Mouse (Mus musculus): ENCODE data around the gene Cep70.

Cep70 gene

DNA sequence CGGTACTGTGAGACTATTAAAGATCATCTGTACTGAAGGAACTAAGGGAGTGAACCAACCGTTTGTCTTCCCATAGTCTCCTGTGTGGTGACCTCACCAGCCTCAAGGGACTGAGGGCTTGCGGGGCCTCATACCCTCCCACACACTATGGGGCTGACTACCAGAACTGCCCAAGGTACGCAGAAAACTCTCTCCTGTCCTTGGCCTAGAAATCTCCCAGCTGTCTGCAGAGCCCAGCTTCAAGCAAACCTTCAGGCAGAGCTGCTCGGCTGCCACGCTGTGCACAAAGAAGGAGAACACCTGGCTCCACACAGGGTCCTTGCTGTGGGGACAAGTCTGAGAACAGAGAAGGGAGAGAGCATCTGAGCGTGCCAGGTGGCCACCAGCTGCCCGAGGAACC is 76.8 kb downstream of the Cep70 start:
- no peak for DNase-seq

DNA sequence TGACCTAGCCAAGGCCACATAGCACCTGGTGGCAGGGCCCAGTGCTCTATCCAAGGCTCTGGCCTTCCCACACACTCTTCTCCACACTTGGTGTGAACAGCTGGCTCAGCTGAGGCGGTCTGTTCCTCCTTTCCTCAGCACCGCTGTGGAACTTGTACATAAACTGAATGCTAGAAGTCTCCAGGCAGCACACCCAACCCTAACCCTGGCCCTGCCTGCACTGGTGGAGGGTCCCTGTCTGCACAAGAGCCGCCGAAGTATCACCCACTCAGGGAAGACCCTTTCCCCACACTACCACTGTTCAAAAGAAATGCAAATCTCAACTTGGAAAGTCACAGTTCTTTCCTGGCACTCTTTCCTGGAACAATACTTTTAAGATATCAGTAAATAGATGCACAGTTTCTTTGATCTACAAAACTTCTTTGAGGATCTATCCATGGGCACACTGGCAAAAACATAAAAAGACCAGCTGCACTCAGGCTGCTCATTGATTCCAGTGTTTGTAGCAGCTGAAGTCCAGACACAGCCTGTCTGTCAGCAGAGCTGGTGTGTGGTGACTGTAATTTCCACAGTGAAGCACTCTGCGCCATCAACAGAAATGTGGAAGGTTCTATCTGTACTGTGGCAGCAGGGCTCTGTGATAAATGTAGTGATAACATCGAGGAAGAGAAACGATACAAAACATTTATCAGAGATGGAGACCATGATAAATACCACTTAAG is 82.2 kb downstream of the Cep70 start:
- no peak for DNase-seq

DNA sequence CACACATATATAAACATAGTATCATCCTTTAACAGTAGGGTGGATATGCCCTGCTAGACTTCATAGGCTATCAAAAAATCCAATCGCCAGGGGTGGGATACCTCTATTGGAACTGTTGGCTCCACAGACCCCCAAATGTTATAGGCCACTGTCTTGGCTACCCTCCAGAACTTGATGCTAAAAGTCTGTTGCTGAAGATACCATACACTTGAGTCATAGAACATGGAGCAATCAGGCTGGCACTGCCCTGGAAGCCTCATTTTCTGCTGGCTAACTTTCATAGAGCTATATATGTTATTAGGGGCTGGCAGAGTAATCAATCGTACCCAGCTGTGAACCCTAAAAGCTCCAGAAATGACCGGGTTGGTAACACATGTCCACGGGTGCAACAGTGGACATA is 82.8 kb downstream of the Cep70 start:
- no peak for DNase-seq

DNA sequence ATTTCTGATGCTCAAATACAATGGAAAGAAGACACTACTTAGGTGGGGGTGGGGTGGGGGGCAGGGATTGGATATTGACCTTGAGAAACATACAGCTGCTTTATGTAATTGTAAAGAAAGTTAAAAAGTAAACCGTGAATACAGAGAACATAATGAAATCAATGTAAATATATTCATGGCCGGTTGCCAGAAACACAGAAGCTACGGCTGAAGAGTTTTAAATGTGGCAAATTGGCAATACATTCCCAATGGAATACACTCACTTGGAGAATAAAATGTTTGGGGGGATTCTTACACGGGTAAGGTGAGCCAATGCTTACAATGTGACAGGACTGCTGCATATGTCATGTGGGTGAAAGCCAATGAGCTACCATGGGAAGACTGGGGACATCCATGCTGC is 83.7 kb downstream of the Cep70 start:
- DNase-seq: no peak

DNA sequence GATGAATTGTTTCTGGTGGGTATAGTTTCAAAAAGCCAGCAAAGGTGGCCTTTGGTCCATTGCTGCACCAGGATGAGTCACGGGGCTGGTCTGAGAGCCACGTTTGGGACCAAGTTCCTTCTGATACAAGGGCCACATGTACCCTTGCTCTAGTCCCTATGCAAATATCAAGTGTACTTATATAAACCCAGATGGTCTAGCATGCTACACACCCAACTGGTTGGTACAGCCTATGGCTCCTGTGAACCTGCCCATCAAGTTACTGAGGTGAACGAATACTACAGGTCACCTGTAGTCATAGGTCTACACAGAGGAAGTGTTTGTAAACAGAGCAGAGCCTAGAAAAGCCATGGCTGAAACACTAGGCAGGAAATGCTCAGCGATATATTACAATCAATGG is 93.4 kb downstream of the Cep70 start:
- DNase-seq: no peak

DNA sequence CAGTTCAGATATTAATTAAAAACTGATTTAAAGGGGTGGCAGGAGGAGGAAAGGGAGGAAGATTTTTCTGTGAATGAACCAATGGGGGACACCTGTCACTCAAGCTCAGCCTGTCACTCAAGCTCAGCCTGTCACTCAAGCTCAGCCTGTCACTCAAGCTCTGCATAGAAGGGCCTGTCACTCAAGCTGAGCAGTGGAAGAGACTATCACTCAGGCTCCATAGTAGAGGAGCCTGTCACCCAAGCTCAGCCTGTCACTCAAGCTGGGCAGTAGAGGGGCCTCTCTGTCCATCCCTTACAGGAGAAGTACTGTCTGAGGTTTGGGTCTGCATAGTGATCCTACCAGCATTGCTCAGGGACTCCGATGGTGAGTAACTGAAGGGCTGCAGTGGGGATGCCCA is 95.1 kb downstream of the Cep70 start:
- DNase-seq: no peak

DNA sequence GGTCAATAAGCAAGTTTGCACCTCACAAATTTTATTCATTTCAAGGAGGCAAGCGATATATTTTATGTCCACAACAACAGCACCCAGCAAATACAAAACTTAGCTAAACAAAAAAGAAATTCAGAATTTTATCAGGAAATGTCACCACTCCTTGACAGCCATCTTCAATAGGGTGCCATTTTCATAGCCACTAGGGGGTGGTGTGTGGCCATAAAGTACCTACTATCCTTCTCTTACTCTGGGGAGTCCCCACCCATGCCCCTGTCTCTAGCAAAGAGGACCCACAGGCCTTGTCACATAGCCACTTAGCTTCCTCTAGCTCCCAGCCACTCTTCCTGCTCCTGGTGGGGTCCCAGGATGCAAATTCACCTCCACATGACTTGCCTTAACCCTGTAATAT is 96.0 kb downstream of the Cep70 start:
- DNase-seq: no peak

DNA sequence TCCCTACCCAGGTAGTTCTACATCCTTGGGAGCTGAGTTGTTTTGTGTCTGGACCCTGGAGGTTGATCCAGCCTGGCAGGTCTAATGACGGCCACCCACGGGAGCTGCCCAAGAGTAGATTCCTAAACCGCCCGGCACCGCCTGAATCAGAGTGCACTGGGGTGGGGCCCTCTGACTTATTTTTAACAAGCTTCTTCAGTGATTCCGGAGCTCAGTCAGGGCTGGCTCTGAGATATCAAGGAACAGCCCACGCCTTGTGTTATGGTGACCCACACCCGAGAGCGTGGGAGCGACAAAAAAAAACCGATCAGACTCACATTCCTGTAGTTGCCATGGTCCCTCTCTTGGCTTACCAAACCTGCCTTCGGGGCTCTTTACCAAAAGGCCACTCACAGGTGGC is 97.0 kb downstream of the Cep70 start:
- no peak for DNase-seq

DNA sequence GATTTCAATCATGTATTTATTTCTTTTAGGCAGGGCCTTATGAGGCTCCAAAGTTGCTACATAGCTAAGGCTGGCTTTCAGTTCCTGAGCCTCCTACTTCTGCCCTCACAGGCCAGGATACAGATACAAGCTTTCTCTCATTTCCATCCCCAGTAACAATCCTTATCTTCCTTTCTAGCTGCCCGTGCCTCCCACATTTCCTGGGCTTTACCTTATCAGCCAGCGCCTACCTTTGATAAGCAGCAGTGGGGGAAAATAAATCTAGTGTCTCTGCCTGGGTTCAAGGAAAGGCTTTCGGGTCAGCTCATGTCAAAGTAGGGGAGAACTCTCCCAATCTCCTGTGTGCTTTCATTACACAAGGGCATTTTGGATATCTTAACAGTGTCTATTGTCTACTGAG is 98.4 kb downstream of the Cep70 start:
- DNase-seq: no peak

DNA sequence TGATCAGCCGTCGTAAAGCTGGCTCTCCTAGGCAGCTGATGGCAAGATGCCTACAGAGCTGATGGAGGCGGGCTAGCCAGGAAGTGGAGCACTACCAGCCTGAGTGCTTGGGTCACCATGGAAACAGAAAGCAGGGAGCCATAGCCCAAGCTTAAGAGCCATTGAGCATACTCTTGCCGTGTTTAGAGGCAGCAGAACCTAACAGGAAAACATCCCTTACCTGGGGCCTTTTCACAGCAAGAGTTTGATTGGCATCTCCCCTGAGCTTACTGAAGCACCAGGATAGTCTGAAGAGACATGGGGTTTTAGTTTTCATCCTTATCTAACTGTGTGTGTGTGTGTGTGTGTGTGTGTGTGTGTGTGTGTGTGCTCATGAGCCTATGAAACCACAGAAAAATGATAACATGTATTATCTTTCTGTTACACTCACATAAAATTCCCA is 102.2 kb downstream of the Cep70 start:
- peak; percentile 68 to 73 for DNase-seq
